Mouse (Mus musculus): ENCODE results near the gene Rassf2. TPM values are rescaled to one million over a fixed set of nuclear protein-coding genes. Genes with fewer than 3 reads are reported as not detected.

Gene Rassf2
- polyA plus RNA-seq, 1 experiment, result 111 TPM

DNA sequence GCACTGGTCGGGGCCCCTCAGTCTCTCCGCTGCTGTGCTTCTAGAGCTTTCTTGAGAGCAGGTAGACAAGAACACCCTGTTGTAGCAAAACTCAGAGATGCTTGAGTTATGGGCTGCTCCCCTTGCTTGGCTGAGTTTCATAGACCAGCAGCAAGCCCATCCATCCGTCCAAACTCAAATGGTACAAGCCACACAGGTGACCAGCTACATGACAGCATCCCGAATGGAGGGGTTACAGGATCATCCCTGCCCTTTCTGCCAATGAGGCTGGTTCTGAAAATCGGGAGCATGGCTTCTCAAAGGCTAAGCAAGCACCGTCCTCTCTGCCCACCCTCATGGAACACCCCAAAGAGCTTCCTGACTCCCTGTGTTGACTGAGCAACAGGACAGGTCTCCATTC is 35.1 kb downstream of the Rassf2 start:
- Histone ChIP-seq H3K36me3 (ENCODE audit: control insufficient read depth, insufficient read depth, low read length) (peaks cover 49% of the 10 kb centered on the region), H3K4me1 (replicated peaks; ENCODE audit: control insufficient read depth, insufficient read depth, low read length) (peaks cover 16% of the 10 kb centered on the region), H3K27me3 (ENCODE audit: control insufficient read depth, insufficient read depth, low read length) (no peaks in the 10 kb centered on the region), H3K4me3 (ENCODE audit: control insufficient read depth, insufficient read depth, low read length) (no peak overlapping the region), H3K27ac (ENCODE audit: control insufficient read depth, insufficient read depth, low read length) (no peak overlapping the region)
- DNase-seq, result no peak
- 98% methylated on average over 6 of the region's 6 CpGs for WGBS
- TF ChIP-seq POLR2A (IDR thresholded peaks at IDR 0.05; ENCODE audit: control insufficient read depth, extremely low read depth, insufficient read depth, low read length, poor library complexity), result no peak
- TF ChIP-seq CTCF (IDR thresholded peaks at IDR 0.05; ENCODE audit: borderline replicate concordance, control insufficient read depth, extremely low read depth, insufficient read depth, low read length, poor library complexity), result no peak

DNA sequence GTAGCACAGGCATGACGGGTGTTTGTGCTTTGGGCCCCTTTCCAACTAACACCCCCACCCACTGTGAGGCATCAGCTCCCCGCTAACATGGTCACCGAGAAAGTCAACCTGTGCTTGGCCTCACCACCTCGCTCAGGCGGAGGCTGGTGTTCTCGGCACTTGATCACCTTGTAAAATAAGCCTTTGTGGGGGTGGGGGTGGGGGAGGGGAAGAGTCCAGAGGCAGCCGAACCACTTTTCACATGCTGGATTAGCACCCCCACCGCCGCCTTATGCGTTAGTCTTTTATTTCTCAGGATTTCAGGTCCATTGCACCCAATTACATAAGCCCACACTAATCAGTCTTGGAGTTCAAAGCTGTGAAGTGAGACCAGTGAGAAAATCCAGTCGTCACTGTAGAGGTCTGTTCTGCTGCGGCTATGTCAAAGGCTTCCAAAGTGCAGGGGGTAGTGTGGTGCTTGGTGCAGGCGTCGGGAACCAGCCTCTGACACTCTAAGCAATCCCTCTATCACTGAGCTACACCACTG is 36.4 kb downstream of the Rassf2 start:
- Histone ChIP-seq H3K27ac (ENCODE audit: control insufficient read depth, insufficient read depth, low read length) (0 out of 2 replicates have a peak overlapping the region, but pooled peaks have one; percentile 2), H3K4me1 (replicated peaks; ENCODE audit: control insufficient read depth, insufficient read depth, low read length) (peaks cover 16% of the 10 kb centered on the region), H3K4me3 (ENCODE audit: control insufficient read depth, insufficient read depth, low read length) (no peak overlapping the region), H3K27me3 (ENCODE audit: control insufficient read depth, insufficient read depth, low read length) (no peaks in the 10 kb centered on the region), H3K36me3 (ENCODE audit: control insufficient read depth, insufficient read depth, low read length) (peaks cover 46% of the 10 kb centered on the region)
- 88% methylated on average over 14 of the region's 14 CpGs for WGBS
- no peak for DNase-seq
- TF ChIP-seq CTCF (IDR thresholded peaks at IDR 0.05; ENCODE audit: borderline replicate concordance, control insufficient read depth, extremely low read depth, insufficient read depth, low read length, poor library complexity) (no peak), POLR2A (IDR thresholded peaks at IDR 0.05; ENCODE audit: control insufficient read depth, extremely low read depth, insufficient read depth, low read length, poor library complexity) (no peak)

DNA sequence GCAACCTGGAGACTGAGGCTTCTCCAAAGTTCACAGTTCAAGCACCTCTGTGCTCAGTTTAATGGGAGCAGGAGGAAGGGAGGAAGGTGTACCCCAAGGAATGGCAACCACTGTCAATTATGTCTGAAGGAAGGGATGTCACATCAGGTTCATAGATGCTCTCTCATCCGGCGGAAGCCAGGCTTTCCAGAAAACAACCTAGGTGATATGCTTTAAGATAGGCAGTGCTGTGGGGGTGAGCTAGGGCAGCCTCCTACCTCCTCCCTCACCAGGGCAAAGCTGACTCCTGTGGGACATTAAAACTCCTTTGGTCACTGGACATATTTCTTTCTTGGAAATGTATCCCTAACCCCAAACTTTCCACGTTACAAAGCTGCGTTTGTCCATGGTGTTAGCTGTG is 36.9 kb downstream of the Rassf2 start:
- no peak overlapping the region for H3K4me3 ChIP-seq (ENCODE audit: control insufficient read depth, insufficient read depth, low read length)
- H3K36me3 ChIP-seq (ENCODE audit: control insufficient read depth, insufficient read depth, low read length), result peaks cover 42% of the 10 kb centered on the region
- WGBS, result 88% methylated on average over 4 of the region's 4 CpGs
- DNase-seq, result no peak
- no peaks in the 10 kb centered on the region for H3K27me3 ChIP-seq (ENCODE audit: control insufficient read depth, insufficient read depth, low read length)
- 0 out of 2 replicates have a peak overlapping the region, but pooled peaks have one; percentile 2 for H3K27ac ChIP-seq (ENCODE audit: control insufficient read depth, insufficient read depth, low read length)
- peaks cover 16% of the 10 kb centered on the region for H3K4me1 ChIP-seq (replicated peaks; ENCODE audit: control insufficient read depth, insufficient read depth, low read length)
- TF ChIP-seq POLR2A (IDR thresholded peaks at IDR 0.05; ENCODE audit: control insufficient read depth, extremely low read depth, insufficient read depth, low read length, poor library complexity) (no peak), CTCF (IDR thresholded peaks at IDR 0.05; ENCODE audit: borderline replicate concordance, control insufficient read depth, extremely low read depth, insufficient read depth, low read length, poor library complexity) (no peak)

DNA sequence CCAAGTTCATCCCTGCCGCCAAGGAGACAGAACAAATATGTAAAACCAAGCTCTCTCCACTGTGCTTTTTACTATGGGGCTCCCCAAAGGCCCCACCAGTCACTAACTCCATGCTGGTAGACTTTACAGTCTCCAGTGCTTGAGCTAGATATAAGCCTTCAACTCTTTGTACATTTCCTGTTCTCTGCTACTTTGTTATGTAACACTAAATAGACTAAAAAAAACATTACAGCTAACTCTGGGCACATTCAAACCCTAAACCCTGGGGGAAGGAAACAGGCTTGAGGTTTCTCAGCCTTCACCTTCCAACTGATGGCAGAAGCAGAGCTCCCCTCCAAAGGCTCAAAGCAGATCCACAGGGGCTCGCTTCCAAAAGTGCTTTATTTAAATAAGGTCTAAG is 37.6 kb downstream of the Rassf2 start:
- Histone ChIP-seq H3K36me3 (ENCODE audit: control insufficient read depth, insufficient read depth, low read length) (peaks cover 35% of the 10 kb centered on the region), H3K4me1 (replicated peaks; ENCODE audit: control insufficient read depth, insufficient read depth, low read length) (peaks cover 16% of the 10 kb centered on the region), H3K27me3 (ENCODE audit: control insufficient read depth, insufficient read depth, low read length) (no peaks in the 10 kb centered on the region), H3K4me3 (ENCODE audit: control insufficient read depth, insufficient read depth, low read length) (no peak overlapping the region), H3K27ac (ENCODE audit: control insufficient read depth, insufficient read depth, low read length) (peak overlapping the region; percentile 80)
- WGBS, result 23% methylated on average over 2 of the region's 2 CpGs
- DNase-seq, result no peak
- TF ChIP-seq POLR2A (IDR thresholded peaks at IDR 0.05; ENCODE audit: control insufficient read depth, extremely low read depth, insufficient read depth, low read length, poor library complexity), result no peak
- no peak for TF ChIP-seq CTCF (IDR thresholded peaks at IDR 0.05; ENCODE audit: borderline replicate concordance, control insufficient read depth, extremely low read depth, insufficient read depth, low read length, poor library complexity)

DNA sequence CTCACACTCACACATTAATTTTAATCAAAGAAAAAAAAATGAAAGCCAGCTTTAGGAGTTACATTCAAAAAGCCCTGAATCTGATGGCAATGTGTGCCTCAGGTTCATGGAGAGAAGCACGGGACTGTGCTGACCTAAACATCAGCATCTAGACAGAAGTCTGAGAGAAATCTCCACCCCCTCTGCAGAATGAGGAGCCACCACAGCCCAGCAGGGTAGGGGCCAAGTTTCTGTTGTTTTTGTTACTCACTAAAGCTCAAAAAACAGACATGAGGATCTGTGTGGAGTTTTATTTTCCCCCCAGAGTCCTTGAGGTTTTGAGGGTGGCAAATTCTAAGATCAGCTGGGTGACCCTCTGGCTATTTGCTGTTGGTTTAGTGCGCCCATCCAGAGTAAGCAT is 41.5 kb downstream of the Rassf2 start:
- no peak for DNase-seq
- Histone ChIP-seq H3K4me3 (ENCODE audit: control insufficient read depth, insufficient read depth, low read length) (no peak overlapping the region), H3K27ac (ENCODE audit: control insufficient read depth, insufficient read depth, low read length) (no peak overlapping the region), H3K4me1 (replicated peaks; ENCODE audit: control insufficient read depth, insufficient read depth, low read length) (peaks cover 14% of the 10 kb centered on the region), H3K27me3 (ENCODE audit: control insufficient read depth, insufficient read depth, low read length) (no peaks in the 10 kb centered on the region), H3K36me3 (ENCODE audit: control insufficient read depth, insufficient read depth, low read length) (no peaks in the 10 kb centered on the region)
- WGBS, result 69% methylated on average over 2 of the region's 2 CpGs
- TF ChIP-seq CTCF (IDR thresholded peaks at IDR 0.05; ENCODE audit: borderline replicate concordance, control insufficient read depth, extremely low read depth, insufficient read depth, low read length, poor library complexity), result no peak
- TF ChIP-seq POLR2A (IDR thresholded peaks at IDR 0.05; ENCODE audit: control insufficient read depth, extremely low read depth, insufficient read depth, low read length, poor library complexity), result no peak

DNA sequence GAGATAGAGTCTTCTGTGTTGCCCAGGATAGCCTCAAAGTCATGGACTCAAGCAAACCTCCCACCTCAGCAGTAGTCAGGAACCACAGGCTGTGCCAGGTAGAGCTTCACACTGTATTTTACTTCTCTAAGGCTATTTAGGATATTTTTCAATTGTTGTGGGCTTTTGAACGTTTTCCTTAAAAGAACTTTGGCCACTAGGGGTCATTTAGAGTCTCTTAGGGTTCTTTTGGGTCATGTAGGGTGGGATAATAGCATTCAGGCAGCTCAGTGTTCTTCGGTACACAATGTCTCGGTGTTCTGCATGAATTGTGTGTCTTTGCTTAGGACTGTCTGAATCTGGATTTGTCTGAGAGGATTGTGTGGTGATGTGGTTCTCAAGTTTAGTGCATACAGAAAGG is 42.1 kb downstream of the Rassf2 start:
- Histone ChIP-seq H3K36me3 (ENCODE audit: control insufficient read depth, insufficient read depth, low read length) (no peaks in the 10 kb centered on the region), H3K27me3 (ENCODE audit: control insufficient read depth, insufficient read depth, low read length) (no peaks in the 10 kb centered on the region), H3K27ac (ENCODE audit: control insufficient read depth, insufficient read depth, low read length) (no peak overlapping the region), H3K4me3 (ENCODE audit: control insufficient read depth, insufficient read depth, low read length) (no peak overlapping the region), H3K4me1 (replicated peaks; ENCODE audit: control insufficient read depth, insufficient read depth, low read length) (peaks cover 8% of the 10 kb centered on the region)
- TF ChIP-seq CTCF (IDR thresholded peaks at IDR 0.05; ENCODE audit: borderline replicate concordance, control insufficient read depth, extremely low read depth, insufficient read depth, low read length, poor library complexity), result no peak
- TF ChIP-seq POLR2A (IDR thresholded peaks at IDR 0.05; ENCODE audit: control insufficient read depth, extremely low read depth, insufficient read depth, low read length, poor library complexity), result no peak
- DNase-seq, result no peak
- WGBS, result 62% methylated on average over 3 of the region's 3 CpGs
